Mouse (Mus musculus): ENCODE results near the gene Smdt1.
"Not testable (repeated sequence)": the region's sequence is repeated elsewhere in the genome, so short reads cannot be mapped to it uniquely, and the experiment has no call there.

Smdt1 gene

DNA sequence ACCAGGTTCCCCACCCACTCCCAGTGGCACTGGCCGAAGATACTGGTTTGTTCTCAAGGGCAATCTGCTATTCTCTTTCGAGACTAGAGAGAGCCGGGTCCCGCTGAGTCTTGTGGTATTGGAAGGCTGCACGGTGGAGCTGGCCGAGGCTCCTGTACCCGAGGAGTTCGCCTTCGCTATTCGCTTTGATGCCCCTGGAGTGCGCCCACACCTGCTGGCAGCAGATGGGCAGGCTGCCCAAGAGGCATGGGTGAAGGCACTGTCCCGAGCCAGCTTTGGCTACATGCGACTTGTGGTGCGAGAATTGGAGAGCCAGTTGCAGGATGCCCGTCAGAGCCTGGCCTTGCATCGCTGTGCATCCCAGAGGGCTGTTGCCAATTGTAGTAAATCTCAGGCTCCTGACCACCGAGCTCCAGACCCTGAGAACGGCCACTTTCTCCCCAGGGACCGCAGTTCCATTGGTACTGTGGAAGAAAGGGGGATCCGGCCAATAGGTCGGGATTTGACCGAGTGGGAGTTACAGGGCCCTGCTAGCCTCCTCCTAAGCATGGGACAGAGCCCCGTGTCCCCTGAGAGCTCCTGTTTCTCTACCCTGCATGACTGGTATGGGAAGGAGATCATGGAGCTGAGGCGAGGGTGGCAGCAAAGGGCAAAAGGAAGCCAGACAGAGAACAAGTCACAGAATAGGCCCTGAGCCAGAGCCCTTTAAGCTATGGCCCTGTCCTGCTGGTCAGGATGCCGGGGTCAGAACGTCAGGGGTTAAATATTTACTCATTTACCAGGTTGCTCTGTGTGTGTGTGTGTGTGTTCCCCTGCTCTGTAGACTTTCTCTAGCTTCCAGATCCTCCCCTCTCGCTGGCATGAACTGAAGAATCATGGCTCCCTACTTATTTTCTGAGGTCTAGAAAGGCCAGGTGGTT lies 4.9 kb downstream of the Smdt1 start:
- DNase-seq (ENCODE audit: low spot score in 2 of 2), result no peak

DNA sequence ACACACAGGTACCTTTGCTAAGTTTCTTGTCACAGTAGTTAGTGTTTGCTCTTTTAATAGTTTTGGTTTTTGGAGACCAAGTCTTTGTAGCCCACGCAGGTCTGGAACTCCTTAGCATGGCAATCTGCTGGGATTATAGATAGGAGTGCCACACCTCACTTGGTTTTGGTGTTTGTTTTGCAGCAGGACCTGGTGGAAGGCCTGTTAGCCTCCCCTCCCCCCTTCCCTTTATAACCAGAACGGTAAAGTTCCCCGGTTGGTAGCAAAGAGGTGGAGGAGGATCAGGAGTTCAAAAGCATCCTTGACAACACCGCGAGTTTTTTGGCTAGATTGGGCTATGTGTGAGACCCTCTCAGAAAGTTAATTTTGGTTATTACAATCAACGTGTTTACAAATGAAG lies 6.2 kb downstream of the Smdt1 start:
- DNase-seq (ENCODE audit: low spot score in 2 of 2), result no peak

DNA sequence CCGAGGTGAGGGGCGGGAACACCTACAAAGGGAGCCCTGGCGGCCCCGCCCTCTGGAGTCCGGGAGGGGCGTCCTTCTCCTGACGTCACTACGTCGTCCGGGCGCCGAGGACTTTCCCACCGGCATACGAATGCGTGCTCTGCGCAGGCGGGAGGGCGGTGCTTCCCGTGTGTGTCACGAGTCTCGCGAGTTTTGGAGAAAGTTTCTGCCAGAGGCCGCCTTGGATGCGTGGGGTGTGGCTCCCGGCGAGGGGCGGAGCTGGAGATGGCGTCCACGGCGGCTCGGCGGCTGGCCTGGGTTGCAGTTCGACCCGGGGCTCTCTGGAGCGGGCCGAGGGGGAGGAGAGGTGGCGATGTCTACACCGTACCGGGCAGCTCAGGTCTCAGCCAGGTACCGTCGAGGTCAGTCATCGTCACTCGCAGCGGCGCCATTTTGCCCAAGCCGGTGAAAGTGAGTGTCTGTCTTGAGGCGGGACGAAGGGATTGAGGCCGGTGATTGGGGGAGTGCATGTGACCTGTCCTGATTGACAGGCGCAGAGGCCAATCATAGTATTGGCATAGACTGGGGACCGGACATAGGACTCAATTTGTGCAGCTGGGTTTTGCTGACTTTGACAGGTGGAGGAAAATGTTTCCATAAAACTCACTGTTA lies 7.2 kb downstream of the Smdt1 start:
- peak; percentile 97 to 99 for DNase-seq (ENCODE audit: low spot score in 2 of 2)

DNA sequence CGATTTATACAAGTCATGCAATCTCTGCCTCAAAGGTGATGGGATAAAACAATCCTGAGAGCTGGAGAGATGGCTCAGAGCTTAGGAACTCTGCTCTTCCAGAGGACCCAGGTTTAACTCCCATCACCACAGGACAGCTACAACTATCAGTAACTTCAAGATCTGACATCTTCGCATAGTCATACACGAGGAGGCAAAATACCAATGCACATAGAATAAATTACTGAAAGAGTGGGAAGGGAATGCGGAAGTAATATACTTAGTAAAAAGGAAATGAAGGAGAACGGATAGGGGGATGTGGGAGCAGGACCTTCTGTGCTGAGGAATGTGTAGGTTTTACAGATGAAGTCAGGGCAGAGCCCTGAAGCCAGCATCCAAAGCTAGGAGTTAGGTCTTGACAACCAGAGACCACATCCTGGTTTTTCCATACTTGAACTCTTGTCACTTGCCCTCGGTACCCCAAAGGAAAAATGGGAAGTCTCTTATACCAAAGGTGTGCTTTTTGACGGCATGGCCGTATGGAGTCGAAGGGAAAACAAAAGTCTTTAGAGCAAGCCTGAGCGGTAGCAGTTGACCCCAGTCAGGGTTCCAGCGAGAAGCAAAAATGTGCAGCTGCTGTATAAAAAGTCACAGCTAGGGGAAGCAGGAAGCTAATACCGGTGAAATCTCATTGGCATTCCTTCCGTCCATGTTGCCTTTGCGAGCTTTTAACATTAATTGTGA lies 8.0 kb downstream of the Smdt1 start:
- no peak for DNase-seq (ENCODE audit: low spot score in 2 of 2)

DNA sequence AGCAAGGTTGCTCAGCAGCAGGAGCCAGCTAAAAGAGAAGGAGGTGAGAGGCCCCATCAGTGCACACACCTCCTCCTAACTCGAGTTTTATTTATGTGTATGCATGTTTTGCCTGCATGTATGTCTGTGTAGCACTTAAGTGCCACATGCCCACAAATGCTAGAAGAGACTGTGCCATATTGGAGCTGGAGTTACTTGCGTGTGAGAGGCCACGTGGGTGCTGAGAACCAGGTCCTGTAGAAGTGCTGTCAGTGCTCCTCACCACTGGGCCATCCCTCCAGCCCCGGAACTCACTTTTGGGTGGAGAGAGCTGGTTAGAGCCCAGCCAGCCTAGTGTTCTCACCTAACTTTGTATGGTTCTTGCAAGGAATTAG lies 8.5 kb downstream of the Smdt1 start:
- no peak for DNase-seq (ENCODE audit: low spot score in 2 of 2)

DNA sequence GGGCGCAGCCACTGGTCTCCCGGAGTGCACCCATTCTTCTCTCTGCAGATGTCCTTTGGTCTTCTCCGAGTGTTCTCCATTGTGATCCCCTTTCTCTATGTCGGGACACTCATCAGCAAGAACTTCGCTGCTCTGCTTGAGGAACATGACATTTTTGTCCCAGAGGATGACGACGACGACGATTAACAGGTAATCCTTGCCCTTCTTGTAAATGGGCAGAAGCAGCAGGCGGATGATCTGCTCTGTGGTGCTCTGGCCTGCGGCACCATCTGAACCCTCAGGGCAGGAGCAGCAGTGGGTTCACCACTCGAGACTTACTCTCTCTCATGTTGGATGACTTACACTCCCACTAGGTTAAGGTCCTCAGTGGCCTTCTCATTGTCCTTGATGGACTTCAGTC lies 9.1 kb downstream of the Smdt1 start:
- DNase-seq (ENCODE audit: low spot score in 2 of 2), result no peak

DNA sequence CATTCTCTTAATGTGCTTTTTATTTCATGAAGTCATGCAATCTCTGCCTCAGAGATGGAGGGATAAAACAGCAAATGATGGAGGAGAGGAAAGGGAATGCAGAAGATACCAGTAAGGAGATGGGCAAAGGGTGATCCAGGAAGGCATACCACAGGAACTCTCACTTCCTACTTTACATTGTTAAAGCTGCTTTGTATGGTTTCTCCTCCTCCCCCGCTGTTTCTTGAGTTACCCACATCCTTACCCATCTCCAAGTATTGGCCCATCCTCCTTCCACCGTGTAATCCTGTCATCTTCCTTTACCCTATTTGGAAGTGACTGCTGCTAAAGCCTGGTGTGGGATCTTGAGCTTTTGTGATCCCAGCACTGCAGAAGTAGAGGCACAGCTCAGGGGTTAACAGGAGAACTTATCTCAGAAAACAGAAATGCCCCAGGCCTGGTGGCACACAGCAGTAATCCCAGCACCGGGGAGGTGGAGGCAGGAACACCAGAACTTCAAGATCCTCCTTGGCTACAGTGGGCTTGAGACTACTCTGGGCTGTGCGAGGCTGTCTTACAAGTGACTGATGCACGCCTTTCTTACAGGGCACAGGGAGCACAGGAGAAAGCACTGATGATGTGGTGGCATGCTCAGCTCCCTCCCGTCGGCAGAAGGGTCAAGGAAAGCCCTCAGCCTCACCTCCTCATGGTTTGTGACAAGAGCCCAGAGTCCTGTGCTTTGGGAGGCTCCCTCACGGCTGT lies 9.7 kb downstream of the Smdt1 start:
- no peak for DNase-seq (ENCODE audit: low spot score in 2 of 2)

DNA sequence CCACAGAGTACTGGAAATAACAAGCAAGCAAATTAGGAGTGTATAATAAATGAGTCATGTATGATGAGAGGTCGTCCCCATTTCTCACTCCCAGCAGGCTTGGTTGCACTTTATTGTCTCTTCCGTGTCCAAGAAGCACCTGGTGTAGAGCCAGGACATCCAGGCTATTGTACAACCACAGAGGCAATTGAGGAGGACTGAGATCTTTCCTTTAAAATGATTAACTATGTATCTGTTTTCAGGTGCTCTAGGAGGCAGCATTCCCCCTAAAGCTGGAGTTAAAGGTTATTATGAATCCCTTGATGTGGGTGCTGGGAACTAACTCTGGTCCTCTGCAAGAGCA lies 10.2 kb downstream of the Smdt1 start:
- no peak for DNase-seq (ENCODE audit: low spot score in 2 of 2)

DNA sequence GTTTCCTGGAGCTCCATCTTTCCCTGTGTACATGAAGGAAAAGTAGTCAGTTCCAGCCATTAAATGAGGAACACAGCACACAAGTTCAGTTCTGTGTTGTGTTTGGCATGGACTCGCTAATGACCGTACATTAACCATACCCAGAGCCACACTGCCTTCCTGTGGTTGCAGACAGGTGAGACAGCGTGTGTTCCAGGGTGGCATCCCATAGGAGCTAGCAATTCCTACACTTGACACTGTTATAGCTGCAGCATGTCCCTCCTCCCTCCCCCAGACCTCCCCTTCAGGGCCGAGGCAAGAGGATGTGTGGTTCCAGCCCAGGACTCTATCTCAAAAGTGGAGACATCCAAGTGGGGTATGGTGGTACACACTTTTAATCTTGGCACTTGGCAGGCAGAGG lies 11.6 kb downstream of the Smdt1 start:
- DNase-seq (ENCODE audit: low spot score in 2 of 2), result no peak

DNA sequence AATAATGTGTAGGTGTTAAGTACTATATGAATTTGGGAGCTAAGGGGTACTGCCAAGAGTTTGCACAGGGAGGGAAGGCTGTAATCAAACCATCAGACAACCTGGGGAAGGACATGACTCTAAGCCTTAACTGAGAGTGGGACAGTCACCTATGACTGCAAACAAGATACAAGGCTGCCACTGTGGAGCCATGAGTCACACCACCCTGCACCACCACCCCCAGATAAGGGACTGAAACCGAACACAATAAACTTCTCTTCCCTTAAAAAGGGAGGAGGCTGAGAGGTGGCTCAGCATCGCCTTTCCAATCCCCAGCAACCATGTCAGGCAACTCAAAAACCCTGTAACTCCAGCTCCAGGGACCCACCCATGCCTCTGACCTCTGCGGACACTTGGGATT lies 12.7 kb downstream of the Smdt1 start:
- no peak for DNase-seq (ENCODE audit: low spot score in 2 of 2)

DNA sequence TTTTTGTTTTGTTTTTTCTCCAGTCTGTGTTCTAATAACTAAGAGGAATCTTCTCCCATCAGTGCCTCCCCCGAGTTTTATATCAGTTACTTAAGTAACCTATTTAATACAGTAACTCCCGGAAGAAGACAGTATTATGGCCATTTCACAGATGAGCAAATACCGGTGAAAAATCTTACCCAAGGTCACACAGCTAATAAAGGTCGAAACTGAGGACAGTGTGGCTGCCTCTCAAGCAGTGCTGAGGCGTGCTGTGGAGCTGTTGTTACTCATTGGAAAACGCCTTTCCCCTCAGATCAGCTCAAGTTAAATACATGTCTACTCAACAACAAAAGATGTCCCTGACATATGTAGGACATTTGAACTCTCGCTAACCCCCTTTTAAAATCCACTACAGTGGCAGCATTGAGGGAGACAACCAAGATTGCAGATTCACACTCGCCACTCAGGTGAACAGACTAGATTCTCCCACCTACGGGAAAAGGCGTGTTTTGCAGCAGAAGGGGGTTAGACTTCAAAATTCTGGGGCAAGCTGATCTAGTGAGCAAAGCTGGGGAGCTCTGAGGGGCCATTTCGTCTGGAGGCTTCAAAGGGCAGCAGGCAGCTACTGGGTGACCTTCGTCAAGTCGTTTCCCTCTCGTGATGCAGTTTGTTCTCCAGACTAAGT lies 14.5 kb downstream of the Smdt1 start:
- DNase-seq (ENCODE audit: low spot score in 2 of 2), result peak in 1 of 2 experiments; percentile 18

DNA sequence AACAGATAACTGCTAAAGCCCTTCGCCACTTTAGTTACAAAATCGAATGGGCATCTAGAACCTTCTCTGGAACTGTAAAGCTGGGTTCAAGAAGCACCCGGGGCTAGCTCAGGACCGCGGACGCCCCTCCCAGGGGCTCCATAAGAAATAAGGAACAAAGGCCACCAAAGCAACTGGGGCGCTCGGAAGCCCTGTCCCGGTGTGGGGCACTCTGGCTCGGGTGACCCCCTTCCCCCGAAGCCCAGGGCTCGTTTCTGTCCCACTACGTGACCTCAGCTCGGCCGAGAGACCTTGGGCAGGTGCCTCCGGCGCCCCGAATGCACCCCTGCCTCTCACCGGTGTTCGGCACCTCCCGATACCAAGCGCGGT lies 15.0 kb downstream of the Smdt1 start:
- no peak for DNase-seq (ENCODE audit: low spot score in 2 of 2)

DNA sequence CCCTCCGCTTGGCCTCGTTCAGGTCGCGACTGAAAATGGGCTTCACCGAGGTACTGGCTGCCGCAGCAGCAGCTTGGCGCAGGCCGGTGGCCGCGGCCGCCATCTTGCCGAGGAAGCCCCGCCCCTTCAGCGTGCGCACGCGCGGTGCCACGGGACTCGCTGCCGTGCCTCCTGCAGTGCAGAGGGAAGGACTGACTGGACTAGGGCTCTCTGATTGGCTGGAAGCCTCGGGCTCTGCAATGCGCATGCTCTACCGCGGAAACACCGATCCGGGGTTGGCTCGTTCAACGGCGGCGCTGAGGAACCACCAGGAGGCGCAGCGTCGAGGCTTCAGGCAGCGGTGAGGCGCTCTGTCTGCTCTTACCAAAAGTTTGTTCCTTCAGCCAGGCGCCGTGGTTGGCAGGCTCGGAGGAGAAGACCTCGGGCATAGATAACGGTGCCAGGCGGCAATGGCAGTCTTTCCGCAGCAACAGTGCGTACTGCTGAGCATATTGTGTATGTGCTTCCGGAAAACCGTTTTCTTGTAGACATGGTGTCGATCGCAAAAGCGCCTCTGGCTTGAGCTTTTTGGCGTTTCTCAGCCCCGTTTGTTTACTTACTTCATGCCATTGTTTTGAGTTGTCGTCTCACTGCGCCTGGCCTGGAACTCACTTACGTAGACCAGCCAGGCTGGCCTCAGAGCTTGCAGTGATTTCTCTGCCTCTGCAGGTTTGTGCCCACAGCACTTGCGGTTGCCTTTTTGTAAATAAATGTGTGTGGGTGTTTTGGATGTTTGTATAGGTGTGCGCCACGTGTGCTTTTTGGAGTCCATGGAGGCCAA lies 15.6 kb downstream of the Smdt1 start, which contains the start of gene Ndufa6:
Gene Ndufa6 (minus strand): TSS at position 197 of the 820 bp plus-strand sequence.
- DNase-seq (ENCODE audit: low spot score in 2 of 2), result peak; percentile 96

DNA sequence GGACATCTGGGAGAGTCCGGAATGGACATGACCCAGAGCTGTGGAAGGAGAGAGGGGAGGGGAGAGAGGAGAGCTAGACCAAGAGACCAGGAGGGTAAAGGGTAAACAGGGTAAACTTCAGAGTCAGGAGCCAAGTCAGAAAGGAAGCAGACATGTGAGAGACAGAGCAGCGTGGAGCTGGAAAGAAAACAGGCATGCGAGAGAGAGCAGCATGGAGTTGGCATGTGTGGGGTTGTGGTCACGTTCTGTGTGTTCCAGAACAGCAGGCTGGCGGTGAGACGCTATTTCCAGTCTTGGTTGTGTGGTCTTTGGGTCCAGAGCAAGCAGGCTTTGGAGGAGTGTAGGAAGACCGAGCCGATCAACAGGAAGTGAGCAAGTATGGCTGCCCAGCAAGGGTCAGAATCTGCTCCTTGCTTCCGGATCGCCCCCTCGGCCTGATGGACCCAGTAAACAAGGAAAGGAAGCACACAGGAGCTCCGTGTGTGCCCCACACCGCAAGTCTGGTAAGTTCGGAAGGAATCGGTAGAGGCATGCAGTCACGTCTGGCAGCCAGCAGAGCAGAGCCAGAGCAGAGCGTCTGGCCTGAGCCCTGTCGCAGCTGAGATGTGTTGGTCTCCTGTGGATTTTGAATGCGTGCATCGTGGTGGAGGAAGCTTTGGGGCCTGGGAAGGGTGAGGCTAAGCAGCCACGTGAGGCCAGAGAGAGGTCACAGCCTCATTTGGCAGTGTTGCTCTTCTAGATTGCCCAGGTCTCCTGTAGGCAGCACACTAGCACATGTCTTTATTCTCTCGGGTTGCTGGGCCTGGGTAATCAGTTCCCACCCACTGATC lies 19.9 kb downstream of the Smdt1 start:
- no peak for DNase-seq (ENCODE audit: low spot score in 2 of 2)

DNA sequence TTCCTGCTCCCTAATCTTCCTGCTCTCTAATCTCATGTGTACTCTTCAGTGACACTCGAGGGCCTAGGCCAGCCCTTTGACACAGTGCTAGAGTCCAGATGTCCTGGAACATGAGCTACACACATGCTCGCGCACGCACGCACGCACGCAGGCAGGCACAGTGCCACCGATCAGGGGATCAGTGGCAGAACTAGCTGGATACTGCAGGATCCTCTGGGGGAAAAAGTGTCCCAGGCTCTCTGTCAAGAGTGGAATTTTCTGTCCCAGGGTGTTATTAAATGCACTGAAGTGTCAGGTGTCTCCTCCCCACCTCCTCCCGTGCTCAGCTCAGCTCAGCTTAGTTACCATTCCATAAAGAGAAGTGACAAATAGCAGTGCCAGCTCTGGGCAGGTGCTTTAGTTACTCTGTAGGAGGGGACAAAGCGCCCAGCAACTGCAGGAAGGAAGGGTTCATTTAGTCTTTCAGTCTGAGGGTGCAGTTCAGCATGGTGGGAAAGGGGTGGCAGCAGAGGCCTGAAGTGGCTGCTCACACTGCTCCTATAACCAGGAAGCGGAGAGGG lies 22.8 kb downstream of the Smdt1 start:
- DNase-seq (ENCODE audit: low spot score in 2 of 2), result no peak

DNA sequence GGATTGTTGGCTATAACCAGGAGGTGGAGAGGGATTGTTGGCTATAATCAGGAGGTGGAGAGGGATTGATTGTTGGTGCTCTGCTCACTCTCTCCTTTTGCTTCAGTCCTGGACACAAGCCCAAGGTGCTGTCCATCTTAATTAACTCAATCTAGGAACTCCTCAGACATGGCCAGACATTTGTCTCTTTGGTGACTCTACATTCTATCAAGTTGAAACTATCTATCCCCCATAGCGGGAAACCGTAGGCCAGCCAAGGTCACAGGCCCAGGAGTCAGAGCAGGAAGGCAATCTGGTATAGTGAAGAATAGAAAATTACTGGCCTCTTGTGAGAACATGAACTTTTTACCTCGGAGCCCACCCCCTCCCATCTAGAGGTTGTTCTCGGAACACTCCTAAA lies 23.5 kb downstream of the Smdt1 start:
- DNase-seq (ENCODE audit: low spot score in 2 of 2), result no peak

DNA sequence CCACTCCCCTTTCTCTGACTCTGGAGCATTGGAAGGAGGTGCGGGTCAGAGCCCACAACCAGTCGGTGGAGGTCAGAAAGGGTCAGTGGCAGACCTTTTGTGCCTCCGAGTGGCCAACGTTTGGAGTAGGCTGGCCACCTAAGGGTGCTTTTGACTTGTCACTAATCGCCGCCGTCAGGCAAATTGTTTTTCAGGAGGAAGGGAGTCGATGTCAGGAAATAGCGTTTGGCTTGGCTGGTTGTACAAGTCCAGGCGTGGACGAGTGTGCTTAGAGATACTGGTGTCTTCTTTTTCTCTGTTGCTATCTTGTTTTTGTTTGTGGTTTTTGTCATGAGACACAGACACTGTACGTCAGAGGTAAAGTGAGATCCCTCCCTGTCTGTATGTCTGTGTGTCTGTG lies 25.0 kb downstream of the Smdt1 start:
- DNase-seq (ENCODE audit: low spot score in 2 of 2), result not testable (repeated sequence)

DNA sequence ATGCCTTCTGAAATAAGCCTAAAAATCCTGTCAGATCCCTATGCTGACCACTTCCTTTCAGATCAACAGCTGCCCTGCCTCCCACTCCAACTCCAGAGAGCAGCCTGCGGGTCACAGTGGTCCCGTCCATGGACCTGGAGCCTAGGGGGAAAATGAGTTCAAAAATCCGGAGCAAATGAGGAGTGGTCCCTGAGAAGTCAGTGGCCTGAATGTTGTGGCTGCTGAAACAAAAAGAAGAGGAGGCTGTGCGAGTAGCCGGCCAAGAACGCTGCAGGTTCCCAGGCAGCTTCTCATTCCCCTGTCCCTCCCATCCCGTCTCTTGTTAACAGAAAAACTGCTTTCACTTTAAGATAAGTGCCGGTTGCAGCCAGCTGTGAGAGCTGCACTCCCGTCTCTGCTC lies 25.8 kb downstream of the Smdt1 start:
- DNase-seq (ENCODE audit: low spot score in 2 of 2), result not testable (repeated sequence)

DNA sequence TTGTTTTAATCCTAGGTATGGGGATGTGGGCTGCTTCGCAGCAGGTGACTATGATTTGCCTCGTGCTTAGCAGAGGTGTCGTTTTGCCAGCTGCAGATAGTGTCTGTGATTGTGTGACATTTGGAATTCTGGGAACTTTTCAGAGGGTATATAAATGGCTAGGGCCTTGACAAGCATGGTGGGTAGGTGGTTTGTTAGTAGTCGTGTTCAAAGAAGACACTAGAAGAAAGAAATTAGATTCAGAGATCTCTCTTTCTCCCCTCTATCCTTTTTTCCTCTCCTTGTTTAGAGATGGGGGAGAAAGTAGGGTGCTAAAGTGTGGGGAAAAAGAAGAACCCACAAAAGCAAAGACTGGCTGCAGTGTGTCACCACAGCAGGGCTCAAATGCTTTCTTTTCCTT lies 29.4 kb downstream of the Smdt1 start:
- DNase-seq (ENCODE audit: low spot score in 2 of 2), result no peak
